9 mouse cellular contexts compared by ENCODE assay signal in the genomic region with DNA sequence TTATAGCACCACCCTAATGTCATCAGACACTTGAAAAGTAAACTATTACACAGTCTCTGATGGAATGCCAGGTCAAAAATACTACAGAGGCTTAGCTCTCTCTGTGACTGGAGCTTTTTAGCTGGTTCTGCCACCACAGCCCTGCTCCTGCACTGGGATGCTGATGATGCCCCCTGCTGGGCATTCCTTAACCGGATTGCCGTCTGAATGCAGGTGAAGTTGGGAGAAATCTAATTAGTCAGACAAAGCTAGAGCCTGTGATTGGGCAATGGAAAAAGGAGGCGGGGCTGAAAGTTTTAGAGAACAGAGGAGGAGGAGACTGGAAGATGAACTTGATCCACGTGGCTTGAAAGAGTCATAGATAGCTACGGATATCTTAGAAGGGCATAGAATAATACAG. TPM values are rescaled to one million over a fixed set of nuclear protein-coding genes. Genes with fewer than 3 reads are reported as not detected.
DNase-seq lines count a peak whose midpoint lies in the region; ATAC-seq and TF ChIP-seq lines count a peak whose summit lies in the region.
"Had no signal": no experiment of that assay in that cellular context is flagged by ENCODE, and none has a peak within 500 bp of the region (broad histone marks: within the 10 kb centered on the region; RNA-seq: fewer than 3 reads in every experiment).

No protein-coding gene starts in this region.

- no peak for ATAC-seq in neural tube, embryonic 15.5 days (ENCODE audit: low FRiP score)
- peak; percentile 59 to 68 for ATAC-seq in hematopoietic stem cell, adult 5-6 weeks (replicated peaks in 1 of 2; ENCODE audit: insufficient read depth in 1 of 2, low FRiP score in 2 of 2, low TSS enrichment in 1 of 2, low read depth in 1 of 2, poor library complexity in 2 of 2, severe bottlenecking in 2 of 2)
- no peak; the same call in 1 of the 2 replicates for ATAC-seq in limb, embryonic 14.5 days (ENCODE audit: low FRiP score, low read depth)
- ATAC-seq in erythroblast, adult 5-6 weeks (replicated peaks; ENCODE audit: low FRiP score, poor library complexity, severe bottlenecking): no peak

- no peaks in the 10 kb centered on the region for H3K27me3 ChIP-seq in neural tube, embryonic 15.5 days (replicated peaks)
- H3K27me3 ChIP-seq in limb, embryonic 14.5 days (ENCODE audit: control insufficient read depth, insufficient read depth, low read length): no peaks in the 10 kb centered on the region
- H3K27me3 ChIP-seq: heart, embryonic 15.5 days had no signal

- H3K27ac ChIP-seq in neural tube, embryonic 15.5 days (replicated peaks): no peak overlapping the region
- no peak overlapping the region for H3K27ac ChIP-seq in limb, embryonic 14.5 days (replicated peaks; ENCODE audit: low read depth, low read length)
- no peak overlapping the region for H3K27ac ChIP-seq in olfactory bulb, adult 2 months (ENCODE audit: insufficient read depth, low read depth, low read length)
- H3K27ac ChIP-seq: heart, embryonic 15.5 days had no signal

- peak; percentile 40 for DNase-seq in neural tube, embryonic 10.5 days (ENCODE audit: extremely low spot score, low spot score)
- DNase-seq in T-cell, adult 2 months (ENCODE audit: low spot score): peak; percentile 48
- peak; percentile 48 for DNase-seq in embryo, embryonic 9.5 days (ENCODE audit: extremely low spot score)
- peak; percentile 27 for DNase-seq in limb, embryonic 14.5 days (ENCODE audit: low spot score)

- WGBS in neural tube, embryonic 15.5 days: 16% methylated on average over 5 of the region's 5 CpGs
- 19% methylated on average over 5 of the region's 5 CpGs for WGBS in limb, embryonic 14.5 days
- 11% methylated on average over 5 of the region's 5 CpGs for WGBS in olfactory bulb, adult 2 months

- no peaks in the 10 kb centered on the region for H3K36me3 ChIP-seq in neural tube, embryonic 15.5 days
- no peaks in the 10 kb centered on the region for H3K36me3 ChIP-seq in limb, embryonic 14.5 days (ENCODE audit: control insufficient read depth, insufficient read depth, low read length)
- H3K36me3 ChIP-seq: heart, embryonic 15.5 days had no signal

- peak; percentile 49; the same call in 1 of the 2 replicates for TF ChIP-seq CTCF in olfactory bulb, adult 2 months (IDR thresholded peaks at IDR 0.05; ENCODE audit: insufficient read depth, low read depth, low read length)

- no peak for TF ChIP-seq POLR2A in limb, embryonic 14.5 days (IDR thresholded peaks at IDR 0.05; ENCODE audit: borderline replicate concordance, extremely low read depth, insufficient read depth, insufficient read length)
- no peak for TF ChIP-seq POLR2A in olfactory bulb, adult 2 months (IDR thresholded peaks at IDR 0.05; ENCODE audit: insufficient read depth, low read depth, low read length)

- H3K4me2 ChIP-seq in neural tube, embryonic 15.5 days: no peak overlapping the region
- no peak overlapping the region for H3K4me2 ChIP-seq in limb, embryonic 14.5 days (replicated peaks; ENCODE audit: low read depth, low read length, severe bottlenecking)
- H3K4me2 ChIP-seq: heart, embryonic 15.5 days had no signal

- H3K9me3 ChIP-seq in neural tube, embryonic 15.5 days (replicated peaks): no peaks in the 10 kb centered on the region
- H3K9me3 ChIP-seq in limb, embryonic 14.5 days (ENCODE audit: control insufficient read depth, low read length): no peaks in the 10 kb centered on the region
- H3K9me3 ChIP-seq: heart, embryonic 15.5 days had no signal

- no peaks in the 10 kb centered on the region for H3K4me1 ChIP-seq in neural tube, embryonic 15.5 days
- H3K4me1 ChIP-seq in limb, embryonic 14.5 days (ENCODE audit: control insufficient read depth, insufficient read depth, low read length): no peaks in the 10 kb centered on the region
- no peaks in the 10 kb centered on the region for H3K4me1 ChIP-seq in olfactory bulb, adult 2 months (ENCODE audit: control insufficient read depth, insufficient read depth, low read length)
- H3K4me1 ChIP-seq: heart, embryonic 15.5 days had no signal

- H3K4me3 ChIP-seq in neural tube, embryonic 15.5 days (replicated peaks): no peak overlapping the region
- H3K4me3 ChIP-seq in limb, embryonic 14.5 days (replicated peaks; ENCODE audit: low read length): no peak overlapping the region
- H3K4me3 ChIP-seq in olfactory bulb, adult 2 months (ENCODE audit: insufficient read depth, low read depth, low read length): no peak overlapping the region
- H3K4me3 ChIP-seq: heart, embryonic 15.5 days had no signal

- H3K9ac ChIP-seq in neural tube, embryonic 15.5 days (replicated peaks): no peak overlapping the region
- H3K9ac ChIP-seq in limb, embryonic 14.5 days (ENCODE audit: low read depth, low read length, severe bottlenecking): no peak overlapping the region
- H3K9ac ChIP-seq: heart, embryonic 15.5 days had no signal

RNA-seq across cellular contexts. Expression of gene Gm5868, which starts 13.7 kb away (rescaled TPM):
- polyA plus RNA-seq in neural tube, embryonic 15.5 days (2015; fragmentation: Nextera tagmentation; extraction: Ambion mirVana): 6.9 and 8.5 TPM in 2 replicates
- total RNA-seq in hematopoietic stem cell, adult 5-6 weeks (2017): not detected in 2 replicates
- polyA plus RNA-seq in limb, embryonic 14.5 days (2012; rRNA removed): 0.38 and 0.48 TPM in 2 replicates
- 0.40 and 0.57 TPM in 2 replicates for polyA plus RNA-seq in limb, embryonic 14.5 days (2014; fragmentation: Nextera tagmentation; extraction: Ambion mirVana)
- polyA plus RNA-seq in olfactory bulb, adult 2 months (2012; ENCODE audit: insufficient read depth, insufficient read length, low replicate concordance, missing spikeins): not detected in 2 replicates
- total RNA-seq in erythroblast, adult 5-6 weeks (2015; ENCODE audit: low replicate concordance): not detected in 2 replicates
- total RNA-seq in erythroblast, adult 5-6 weeks (2017; ENCODE audit: low replicate concordance): not detected in 2 replicates

RNA-seq across cellular contexts. Expression of gene Zar1, which starts 20.0 kb away (rescaled TPM):
- 5.4 and 6.6 TPM in 2 replicates for polyA plus RNA-seq in neural tube, embryonic 15.5 days (2015; fragmentation: Nextera tagmentation; extraction: Ambion mirVana)
- total RNA-seq in hematopoietic stem cell, adult 5-6 weeks (2017): not detected in 2 replicates
- 0.54 and 0.61 TPM in 2 replicates for polyA plus RNA-seq in limb, embryonic 14.5 days (2012; rRNA removed)
- 0.72 and 0.84 TPM in 2 replicates for polyA plus RNA-seq in limb, embryonic 14.5 days (2014; fragmentation: Nextera tagmentation; extraction: Ambion mirVana)
- polyA plus RNA-seq in olfactory bulb, adult 2 months (2012; ENCODE audit: insufficient read depth, insufficient read length, low replicate concordance, missing spikeins): not detected in 2 replicates
- total RNA-seq in erythroblast, adult 5-6 weeks (2015; ENCODE audit: low replicate concordance): not detected in 2 replicates
- total RNA-seq in erythroblast, adult 5-6 weeks (2017; ENCODE audit: low replicate concordance): not detected in 2 replicates

RNA-seq across cellular contexts. Expression of gene Nfxl1, which starts 41.5 kb away (rescaled TPM):
- 10.7 and 12.5 TPM in 2 replicates for polyA plus RNA-seq in neural tube, embryonic 15.5 days (2015; fragmentation: Nextera tagmentation; extraction: Ambion mirVana)
- 19.1 and 20.0 TPM in 2 replicates for total RNA-seq in hematopoietic stem cell, adult 5-6 weeks (2017)
- polyA plus RNA-seq in limb, embryonic 14.5 days (2012; rRNA removed): 29.9 and 31.0 TPM in 2 replicates
- polyA plus RNA-seq in limb, embryonic 14.5 days (2014; fragmentation: Nextera tagmentation; extraction: Ambion mirVana): 25.2 and 25.8 TPM in 2 replicates
- not detected in 2 replicates for polyA plus RNA-seq in olfactory bulb, adult 2 months (2012; ENCODE audit: insufficient read depth, insufficient read length, low replicate concordance, missing spikeins)
- total RNA-seq in erythroblast, adult 5-6 weeks (2015; ENCODE audit: low replicate concordance): 5.8 and 15.0 TPM in 2 replicates
- total RNA-seq in erythroblast, adult 5-6 weeks (2017; ENCODE audit: low replicate concordance): 10.1 and 11.8 TPM in 2 replicates

RNA-seq across cellular contexts. Expression of gene Cnga1, which starts 43.1 kb away (rescaled TPM):
- 0.09 TPM in 1 of 2 replicates, not detected in the other for polyA plus RNA-seq in neural tube, embryonic 15.5 days (2015; fragmentation: Nextera tagmentation; extraction: Ambion mirVana)
- total RNA-seq in hematopoietic stem cell, adult 5-6 weeks (2017): 0.05 and 0.13 TPM in 2 replicates
- 0.03 TPM in 1 of 2 replicates, not detected in the other for polyA plus RNA-seq in limb, embryonic 14.5 days (2012; rRNA removed)
- polyA plus RNA-seq in limb, embryonic 14.5 days (2014; fragmentation: Nextera tagmentation; extraction: Ambion mirVana): not detected in 2 replicates
- not detected in 2 replicates for polyA plus RNA-seq in olfactory bulb, adult 2 months (2012; ENCODE audit: insufficient read depth, insufficient read length, low replicate concordance, missing spikeins)
- total RNA-seq in erythroblast, adult 5-6 weeks (2015; ENCODE audit: low replicate concordance): not detected in 2 replicates
- 0.70 and 0.77 TPM in 2 replicates for total RNA-seq in erythroblast, adult 5-6 weeks (2017; ENCODE audit: low replicate concordance)
- polyA plus RNA-seq: heart, embryonic 15.5 days had no signal

RNA-seq across cellular contexts. Expression of gene Nipal1, which starts 46.6 kb away (rescaled TPM):
- polyA plus RNA-seq in neural tube, embryonic 15.5 days (2015; fragmentation: Nextera tagmentation; extraction: Ambion mirVana): 0.52 and 4.1 TPM in 2 replicates
- 0.20 TPM in 1 of 2 replicates, not detected in the other for total RNA-seq in hematopoietic stem cell, adult 5-6 weeks (2017)
- 2.3 and 2.4 TPM in 2 replicates for polyA plus RNA-seq in limb, embryonic 14.5 days (2012; rRNA removed)
- 12.6 and 16.5 TPM in 2 replicates for polyA plus RNA-seq in limb, embryonic 14.5 days (2014; fragmentation: Nextera tagmentation; extraction: Ambion mirVana)
- not detected in 2 replicates for polyA plus RNA-seq in olfactory bulb, adult 2 months (2012; ENCODE audit: insufficient read depth, insufficient read length, low replicate concordance, missing spikeins)
- not detected in 2 replicates for total RNA-seq in erythroblast, adult 5-6 weeks (2015; ENCODE audit: low replicate concordance)
- total RNA-seq in erythroblast, adult 5-6 weeks (2017; ENCODE audit: low replicate concordance): not detected in 2 replicates

Comparison
In these comparisons a context has a peak if more than half of its experiments do, and no peak if none do; other contexts are left out.
1. ATAC-seq: peak in hematopoietic stem cell, adult 5-6 weeks (2 of 2); none in neural tube, embryonic 15.5 days (single experiment), limb, embryonic 14.5 days (single experiment) and erythroblast, adult 5-6 weeks (single experiment).
2. RNA of gene Nfxl1, which starts 41.5 kb away (polyA plus RNA-seq): 25.2 to 31.0 TPM in limb, embryonic 14.5 days and 10.7 to 12.5 TPM in neural tube, embryonic 15.5 days; not detected in olfactory bulb, adult 2 months; every median in the first group is over 10 times any median in the second.
3. Peak in every context shown above with its lines, with median percentiles within 50 percentile points of each other: DNase-seq.